Mouse (Mus musculus): ENCODE measurements around the gene Xaf1. TPM values are rescaled to one million over a fixed set of nuclear protein-coding genes. Genes with fewer than 3 reads are reported as not detected.

The Xaf1 gene
- polyA plus RNA-seq, 1 experiment = 0.53 TPM

- no peaks in the 10 kb centered on the region for H3K9me3 ChIP-seq
- H3K27me3 ChIP-seq (replicated peaks) = peaks cover 36% of the 10 kb centered on the region
- H3K4me3 ChIP-seq (replicated peaks) = no peak overlapping the region
- TF ChIP-seq FLI1 (IDR thresholded peaks at IDR 0.05; ENCODE audit: low read length) (no peak), GATA1 (IDR thresholded peaks at IDR 0.05; ENCODE audit: borderline replicate concordance, low read length) (no peak)
- H3K36me3 ChIP-seq (replicated peaks; ENCODE audit: low read length) = no peaks in the 10 kb centered on the region
- H3K4me1 ChIP-seq = peaks cover 6% of the 10 kb centered on the region
Observed at GRCm38 (mm10) chr11:72352272-72352671, 50.8 kb downstream of the Xaf1 start.

- Histone ChIP-seq H3K4me3 (replicated peaks) (no peak overlapping the region), H3K36me3 (replicated peaks; ENCODE audit: low read length) (no peaks in the 10 kb centered on the region), H3K9me3 (no peaks in the 10 kb centered on the region), H3K27me3 (replicated peaks) (peaks cover 41% of the 10 kb centered on the region), H3K4me1 (peaks cover 6% of the 10 kb centered on the region)
- TF ChIP-seq GATA1 (IDR thresholded peaks at IDR 0.05; ENCODE audit: borderline replicate concordance, low read length) (no peak), FLI1 (IDR thresholded peaks at IDR 0.05; ENCODE audit: low read length) (no peak)
Observed at GRCm38 (mm10) chr11:72353186-72353585, 51.8 kb downstream of the Xaf1 start.

- H3K4me3 ChIP-seq (replicated peaks) = peak overlapping the region; percentile 79
- H3K4me1 ChIP-seq = peaks cover 6% of the 10 kb centered on the region
- no peaks in the 10 kb centered on the region for H3K36me3 ChIP-seq (replicated peaks; ENCODE audit: low read length)
- TF ChIP-seq FLI1 (IDR thresholded peaks at IDR 0.05; ENCODE audit: low read length) (no peak), GATA1 (IDR thresholded peaks at IDR 0.05; ENCODE audit: borderline replicate concordance, low read length) (no peak)
- no peaks in the 10 kb centered on the region for H3K9me3 ChIP-seq
- H3K27me3 ChIP-seq (replicated peaks) = peaks cover 46% of the 10 kb centered on the region
Observed at GRCm38 (mm10) chr11:72354971-72355728, 53.7 kb downstream of the Xaf1 start.

GRCm38 (mm10) chr11:72361385-72362346 is 60.2 kb downstream of the Xaf1 start:
- Histone ChIP-seq H3K4me3 (replicated peaks) (peak overlapping the region; percentile 86), H3K27me3 (replicated peaks) (peaks cover 53% of the 10 kb centered on the region)

GRCm38 (mm10) chr11:72362347-72362741 is 60.9 kb downstream of the Xaf1 start, which contains the start of gene Tekt1:
Gene Tekt1, minus strand, starts transcription at chr11:72362442.
- Histone ChIP-seq H3K27me3 (replicated peaks) (peaks cover 55% of the 10 kb centered on the region), H3K9me3 (no peaks in the 10 kb centered on the region), H3K4me3 (replicated peaks) (peak within 1 kb of the TSS; percentile 86), H3K4me1 (peaks cover 9% of the 10 kb centered on the region), H3K36me3 (replicated peaks; ENCODE audit: low read length) (no peaks in the 10 kb centered on the region)
- TF ChIP-seq FLI1 (IDR thresholded peaks at IDR 0.05; ENCODE audit: low read length) (no peak), GATA1 (IDR thresholded peaks at IDR 0.05; ENCODE audit: borderline replicate concordance, low read length) (no peak)

More at GRCm38 (mm10) chr11:72361385-72362346, 60.2 kb downstream of the Xaf1 start:
- Histone ChIP-seq H3K4me1 (peaks cover 9% of the 10 kb centered on the region), H3K9me3 (no peaks in the 10 kb centered on the region), H3K36me3 (replicated peaks; ENCODE audit: low read length) (no peaks in the 10 kb centered on the region)
- no peak for TF ChIP-seq GATA1 (IDR thresholded peaks at IDR 0.05; ENCODE audit: borderline replicate concordance, low read length)
- no peak for TF ChIP-seq FLI1 (IDR thresholded peaks at IDR 0.05; ENCODE audit: low read length)

Other genes starting within 250 kb of the Xaf1 start
- gene Pitpnm3, start 165.9 kb upstream of the Xaf1 start, polyA plus RNA-seq (2012; ENCODE audit: insufficient read depth, low replicate concordance) = 0.07 TPM in 1 of 2 replicates, not detected in the other
- gene Gm43951, start 94.8 kb upstream of the Xaf1 start, polyA plus RNA-seq (2012; ENCODE audit: insufficient read depth, low replicate concordance) = not detected in 2 replicates
- 0.47 and 1.2 TPM in 2 replicates for gene 4933427D14Rik, start 94.2 kb upstream of the Xaf1 start, polyA plus RNA-seq (2012; ENCODE audit: insufficient read depth, low replicate concordance)
- gene Txndc17, start 94.1 kb upstream of the Xaf1 start, polyA plus RNA-seq (2012; ENCODE audit: insufficient read depth, low replicate concordance) = 8.2 and 31.1 TPM in 2 replicates
- gene Med31, start 86.0 kb upstream of the Xaf1 start, polyA plus RNA-seq (2012; ENCODE audit: insufficient read depth, low replicate concordance) = 1.5 TPM in 1 of 2 replicates, not detected in the other
- gene Slc13a5, start 34.4 kb upstream of the Xaf1 start, polyA plus RNA-seq (2012; ENCODE audit: insufficient read depth, low replicate concordance) = 0.50 TPM in 1 of 2 replicates, not detected in the other
- gene Fbxo39, start 12.8 kb downstream of the Xaf1 start, polyA plus RNA-seq (2012; ENCODE audit: insufficient read depth, low replicate concordance) = not detected in 2 replicates
- not detected in 2 replicates for gene Tekt1, start 60.8 kb downstream of the Xaf1 start, polyA plus RNA-seq (2012; ENCODE audit: insufficient read depth, low replicate concordance)
- gene Smtnl2, start 110.1 kb downstream of the Xaf1 start, polyA plus RNA-seq (2012; ENCODE audit: insufficient read depth, low replicate concordance) = 0.75 and 2.3 TPM in 2 replicates
- not detected in 2 replicates for gene Ggt6, start 133.9 kb downstream of the Xaf1 start, polyA plus RNA-seq (2012; ENCODE audit: insufficient read depth, low replicate concordance)
- 59.8 and 71.3 TPM in 2 replicates for gene Mybbp1a, start 139.7 kb downstream of the Xaf1 start, polyA plus RNA-seq (2012; ENCODE audit: insufficient read depth, low replicate concordance)
- 63.1 and 65.1 TPM in 2 replicates for gene Spns2, start 188.3 kb downstream of the Xaf1 start, polyA plus RNA-seq (2012; ENCODE audit: insufficient read depth, low replicate concordance)
- 18.9 and 31.7 TPM in 2 replicates for gene Spns3, start 248.9 kb downstream of the Xaf1 start, polyA plus RNA-seq (2012; ENCODE audit: insufficient read depth, low replicate concordance)

Data from megakaryocyte, embryonic 14.5 days (primary cell).